Mouse (Mus musculus) heart, postnatal 10 days (tissue): ENCODE results near the gene Timm22. TPM values are rescaled to one million over a fixed set of nuclear protein-coding genes. Genes with fewer than 3 reads are reported as not detected.

Experiments
- DNase-seq, 2 experiments: peaks; one replicate each; pipeline ENCODE4 v3.0.0; 2021
- intact Hi-C: fragments of 180-260 bp; cut with DNase I; formaldehyde crosslinking; loops from one replicate; pipeline ENCODE4 v1.15.1; 2025
- total RNA-seq, 2 experiments: library from RNA; stranded (reverse); gene quantifications; 2 replicates each; pipeline ENCODE4 v1.2.3; 2021

Gene Timm22
- 10 to 100 TPM; 43.4 to 51.7 TPM for total RNA-seq

DNA sequence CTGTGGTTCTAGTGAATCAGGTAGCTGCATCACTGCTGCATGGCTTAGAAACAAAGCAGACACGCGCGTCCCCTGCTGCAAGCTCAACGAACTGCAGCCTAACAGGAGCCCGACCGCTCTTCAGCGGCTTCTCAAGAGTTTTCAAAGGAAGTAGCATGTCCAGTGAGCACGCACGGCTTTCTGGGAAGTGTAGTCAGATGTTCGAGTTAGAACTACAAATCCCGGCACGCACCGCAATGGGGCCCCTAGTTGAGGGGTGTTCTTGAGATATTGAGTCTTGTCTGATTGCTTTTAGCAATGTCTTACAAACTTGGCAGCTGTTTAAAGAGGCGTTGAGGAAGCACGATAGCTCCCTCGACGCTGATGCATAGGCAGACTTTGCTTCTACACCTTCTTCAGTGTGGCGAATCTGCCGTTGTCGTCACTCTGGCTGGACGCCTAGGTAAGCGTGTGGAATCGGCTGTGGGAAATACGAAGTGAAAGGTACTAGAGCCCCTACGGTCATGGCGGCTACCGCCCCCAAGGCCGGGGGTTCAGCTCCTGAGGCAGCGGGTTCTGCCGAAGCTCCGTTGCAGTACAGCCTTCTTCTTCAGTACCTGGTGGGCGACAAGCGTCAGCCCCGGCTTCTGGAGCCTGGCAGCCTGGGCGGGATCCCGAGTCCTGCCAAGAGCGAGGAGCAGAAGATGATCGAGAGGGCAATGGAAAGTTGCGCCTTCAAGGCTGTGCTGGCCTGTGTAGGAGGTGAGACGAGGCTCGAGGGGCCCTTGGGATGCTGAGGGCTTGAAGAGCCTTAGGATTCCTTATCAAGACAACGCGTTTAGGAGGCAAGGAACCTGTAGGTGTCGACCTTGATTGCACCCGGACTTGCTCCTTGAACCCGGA lies at the start of gene Timm22:
Timm22 (plus strand) TSS at position 251 of the 882 bp plus-strand sequence.
- intact Hi-C loops: loop anchor here (1.0 kb wide), 1 partner anchor 154 kb away; no protein-coding TSS in a partner anchor
- peak; percentile 99 for DNase-seq

DNA sequence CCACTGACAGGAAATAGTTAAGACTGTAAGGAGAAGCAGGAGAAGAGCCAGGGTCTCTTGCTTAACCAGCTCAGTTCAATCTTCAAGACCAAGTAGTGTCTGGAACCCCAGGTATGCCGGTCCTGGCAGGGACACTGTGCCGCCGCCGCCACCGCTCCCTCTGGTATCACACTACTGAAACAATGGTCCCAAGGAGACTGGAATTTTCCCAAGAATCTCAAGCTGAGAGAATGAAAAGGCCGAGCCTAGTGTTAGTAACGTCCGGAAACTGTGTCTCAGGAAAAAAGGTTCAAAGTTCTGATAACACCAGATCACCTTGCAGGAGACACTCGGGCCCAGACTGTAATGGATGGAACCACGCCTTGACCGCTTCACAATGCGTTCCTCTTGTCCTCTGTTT lies 49.3 kb upstream of the Timm22 start:
- intact Hi-C loops: no loop called here
- DNase-seq: no peak

- peak; percentile 44 to 48 for DNase-seq
- intact Hi-C loops: no loop called here
Measured at GRCm38 (mm10) chr11:76358628-76359320, 48.0 kb upstream of the Timm22 start.

DNA sequence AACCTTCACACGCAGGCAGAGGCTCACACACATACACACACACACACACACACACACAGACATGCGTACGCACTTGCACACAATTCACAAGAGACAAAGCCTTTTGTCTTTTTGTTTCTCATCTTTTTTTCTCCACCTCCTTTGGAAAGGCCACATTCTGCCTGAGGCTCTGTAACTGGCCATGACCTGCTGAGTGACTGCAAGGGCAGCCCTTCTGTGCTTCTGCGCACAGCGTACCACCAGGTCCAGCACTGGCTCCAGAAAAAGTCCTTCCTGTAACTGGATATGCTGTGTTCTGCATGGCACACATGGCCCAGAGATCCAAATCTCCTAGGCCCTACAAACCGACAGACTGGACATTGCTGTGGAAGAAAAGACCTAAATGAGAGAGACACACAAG lies 46.5 kb upstream of the Timm22 start:
- intact Hi-C loops: no loop called here
- DNase-seq: no peak

GRCm38 (mm10) chr11:76361422-76361821 lies 45.3 kb upstream of the Timm22 start:
- intact Hi-C loops: no loop called here
- no peak for DNase-seq

- intact Hi-C loops: no loop called here
Measured at GRCm38 (mm10) chr11:76363178-76363577, 43.6 kb upstream of the Timm22 start.

DNA sequence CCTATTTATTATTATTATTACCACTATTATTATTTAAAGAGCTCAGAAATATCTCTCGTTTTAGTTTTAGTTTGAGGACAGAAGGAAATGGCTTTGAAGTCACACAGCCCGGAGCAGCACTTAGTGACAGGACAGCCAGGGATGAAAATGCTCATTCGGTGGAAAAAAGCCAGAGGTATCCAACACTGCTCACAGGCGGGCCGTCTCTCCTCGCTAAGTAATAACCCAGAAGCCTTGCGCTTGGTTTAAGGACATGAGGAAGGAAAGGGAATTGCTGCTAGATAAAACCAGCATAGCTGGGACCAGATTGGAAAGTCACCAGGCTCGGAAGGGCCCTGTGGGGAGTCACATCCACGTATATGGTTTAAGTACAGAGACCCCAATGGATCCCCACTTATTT lies 43.1 kb upstream of the Timm22 start:
- no peak for DNase-seq
- intact Hi-C loops: no loop called here

More at GRCm38 (mm10) chr11:76363178-76363577, 43.6 kb upstream of the Timm22 start:
- no peak for DNase-seq

DNA sequence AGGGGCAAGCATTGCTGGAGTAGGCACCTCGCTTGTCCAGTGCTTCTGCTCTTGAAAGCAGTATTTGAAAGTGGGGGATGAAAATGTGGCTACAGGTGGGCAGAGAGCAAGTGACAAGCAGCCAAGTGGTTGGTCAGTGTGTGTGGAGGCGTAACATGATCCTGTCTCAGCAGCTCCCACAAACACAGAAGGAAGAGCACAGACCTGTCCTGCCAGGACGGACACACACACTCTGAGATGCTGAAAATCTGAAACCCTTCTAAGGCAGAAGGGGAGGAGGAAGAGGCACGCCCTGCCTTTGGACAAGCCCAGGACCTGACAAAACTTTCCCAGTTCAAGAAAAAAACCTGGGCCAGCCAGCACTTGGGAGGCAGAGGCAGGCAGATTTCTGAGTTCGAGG lies 42.7 kb upstream of the Timm22 start:
- intact Hi-C loops: no loop called here
- DNase-seq: no peak

- intact Hi-C loops: no loop called here
- no peak for DNase-seq
Measured at GRCm38 (mm10) chr11:76366720-76367119, 40.0 kb upstream of the Timm22 start.

DNA sequence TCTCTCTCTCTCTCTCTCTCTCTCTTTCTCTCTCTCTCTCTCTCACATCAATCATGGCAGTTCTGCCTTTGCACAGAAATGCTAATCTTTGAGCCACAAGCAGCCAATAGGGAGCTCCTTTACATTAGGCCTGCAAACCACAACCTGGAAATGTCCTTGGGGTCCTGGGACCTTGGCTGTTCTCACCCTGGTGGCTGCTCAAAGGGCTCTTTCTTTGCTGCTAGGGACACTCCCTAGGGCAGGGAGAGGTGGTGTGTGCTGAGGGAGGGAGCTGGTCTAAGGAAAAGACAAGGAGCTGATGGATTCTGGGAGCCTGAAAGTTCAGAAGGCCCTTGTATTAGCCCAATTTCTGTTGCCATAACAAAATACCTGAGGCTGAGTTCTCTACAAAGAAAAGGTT lies 36.3 kb upstream of the Timm22 start:
- DNase-seq: no peak
- intact Hi-C loops: no loop called here

- DNase-seq: no peak
- intact Hi-C loops: no loop called here
Measured at GRCm38 (mm10) chr11:76372120-76372519, 34.6 kb upstream of the Timm22 start.

- no peak for DNase-seq
- intact Hi-C loops: no loop called here
Measured at GRCm38 (mm10) chr11:76372534-76372933, 34.2 kb upstream of the Timm22 start.

DNA sequence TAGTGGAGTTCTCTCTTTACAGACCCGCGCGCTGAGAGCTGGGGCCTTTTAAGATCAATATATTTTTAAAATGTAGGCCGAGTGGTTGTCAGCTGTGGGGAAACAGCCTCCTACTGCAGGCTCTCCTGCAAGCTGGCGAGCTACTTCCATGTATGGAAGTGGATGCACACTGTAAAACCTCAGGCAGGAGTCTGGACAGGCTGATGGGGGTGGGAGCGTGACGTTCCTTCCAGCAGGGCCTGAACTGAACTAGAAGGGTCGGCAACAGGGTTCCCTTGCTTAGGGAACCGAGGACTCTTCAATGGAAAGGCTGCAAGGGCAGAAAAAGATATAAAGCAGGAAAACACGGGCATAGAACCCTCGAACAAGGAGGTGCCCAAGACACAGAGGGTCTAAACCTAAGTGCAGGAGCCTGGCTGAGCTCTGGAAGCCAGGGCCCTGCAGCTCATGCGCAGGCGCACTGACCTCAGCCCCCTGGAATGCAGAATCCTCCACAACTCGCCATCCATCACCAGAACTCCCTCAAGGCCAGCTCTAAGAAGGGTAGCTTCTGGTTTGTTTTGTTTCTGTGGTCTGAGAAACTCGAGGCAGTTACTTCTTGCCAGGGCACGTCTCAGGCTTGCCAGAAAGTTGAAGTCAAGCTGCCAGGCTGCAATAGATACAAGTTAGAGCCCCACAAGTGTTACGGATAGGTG lies 32.1 kb upstream of the Timm22 start:
- intact Hi-C loops: no loop called here
- DNase-seq: peak; percentile 80 to 84

DNA sequence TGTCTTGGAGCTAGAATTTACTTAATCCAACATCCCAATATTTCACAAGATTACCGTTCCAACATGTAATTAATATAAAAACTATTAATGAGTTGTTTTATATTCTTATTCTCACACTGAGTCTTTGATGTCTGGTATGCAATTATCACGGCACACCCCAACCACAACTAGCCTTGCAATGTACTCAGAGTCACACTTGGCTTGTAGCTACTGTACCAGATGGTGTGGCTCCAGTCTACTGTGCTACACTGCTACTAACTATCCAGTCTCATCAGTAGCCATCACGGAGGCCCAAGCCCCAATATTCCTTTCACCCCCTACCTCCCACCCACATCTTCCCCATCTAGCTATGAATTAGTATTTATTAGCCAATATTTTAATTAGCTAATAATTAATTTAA lies 30.3 kb upstream of the Timm22 start:
- intact Hi-C loops: no loop called here
- DNase-seq: no peak

GRCm38 (mm10) chr11:76379921-76380544 lies 26.7 kb upstream of the Timm22 start:
- intact Hi-C loops: no loop called here
- DNase-seq: peak; percentile 47 to 58

- DNase-seq: no peak
- intact Hi-C loops: no loop called here
Measured at GRCm38 (mm10) chr11:76381201-76381885, 25.4 kb upstream of the Timm22 start.

GRCm38 (mm10) chr11:76382711-76383324 lies 23.9 kb upstream of the Timm22 start:
- intact Hi-C loops: no loop called here
- DNase-seq: no peak

- DNase-seq: no peak
- intact Hi-C loops: no loop called here
Measured at GRCm38 (mm10) chr11:76384307-76384706, 22.4 kb upstream of the Timm22 start.

DNA sequence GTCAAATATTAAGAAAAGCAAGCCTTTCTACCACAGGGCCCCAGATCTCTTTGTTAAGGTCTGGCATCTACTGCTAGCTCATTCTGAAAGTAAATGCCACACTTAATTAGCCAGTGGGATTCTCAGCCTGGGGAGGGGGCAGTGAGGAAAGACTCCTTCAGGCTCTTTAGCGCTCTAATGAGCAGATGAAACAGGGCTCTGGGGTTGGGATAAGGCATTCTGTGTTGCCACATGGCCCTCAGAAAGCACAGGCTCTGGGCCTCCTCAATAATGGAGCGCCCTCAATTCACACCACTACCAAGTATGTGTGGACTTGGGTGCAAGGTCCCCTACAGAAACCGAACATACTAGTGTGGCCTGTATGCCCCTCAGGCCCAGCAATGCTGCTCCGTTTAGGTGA lies 21.7 kb upstream of the Timm22 start:
- intact Hi-C loops: no loop called here
- DNase-seq: no peak

GRCm38 (mm10) chr11:76385746-76386145 lies 21.0 kb upstream of the Timm22 start:
- intact Hi-C loops: no loop called here
- DNase-seq: no peak
